In the genomic region with DNA sequence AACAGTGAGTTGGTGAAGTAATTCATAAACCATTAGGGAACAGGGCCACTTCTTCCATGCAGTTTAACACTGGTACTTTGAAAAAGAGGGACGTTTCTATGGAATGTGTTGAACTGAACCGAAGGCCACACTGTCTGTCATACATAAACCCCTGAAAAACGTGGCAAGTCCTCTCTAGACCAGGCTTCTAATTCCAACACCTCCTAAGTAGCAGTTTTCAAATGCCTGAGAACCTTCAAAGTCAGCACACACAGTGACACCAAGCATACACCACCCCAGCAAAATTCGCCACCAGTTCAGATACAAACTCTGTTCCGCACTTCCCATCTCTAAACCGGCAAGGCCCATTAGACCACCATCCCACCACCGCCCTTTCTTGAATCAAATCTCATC, we compare ENCODE assay signal across 8 mouse cellular contexts. TPM values are rescaled to one million over a fixed set of nuclear protein-coding genes. Genes with fewer than 3 reads are reported as not detected.
DNase-seq lines count a peak whose midpoint lies in the region; ATAC-seq and TF ChIP-seq lines count a peak whose summit lies in the region.

No protein-coding gene starts in this region.

- no peak for TF ChIP-seq CTCF in kidney, adult 2 months (conservative IDR thresholded peaks at IDR 0.05; ENCODE audit: insufficient read depth, insufficient read length, low read depth, low read length)

- no peaks in the 10 kb centered on the region for H3K27me3 ChIP-seq in kidney, adult 2 months (replicated peaks; ENCODE audit: control insufficient read depth, insufficient read depth, low read length)
- H3K27me3 ChIP-seq in hindbrain, embryonic 10.5 days (ENCODE audit: insufficient read depth, poor library complexity, severe bottlenecking): no peaks in the 10 kb centered on the region
- H3K27me3 ChIP-seq in midbrain, embryonic 12.5 days: no peaks in the 10 kb centered on the region

- peak overlapping the region; percentile 84 for H3K4me2 ChIP-seq in midbrain, embryonic 12.5 days (replicated peaks)

- DNase-seq in kidney, adult 2 months: no peak
- DNase-seq in kidney, adult 11 months: no peak
- peak; percentile 18 for DNase-seq in MEL-GATA-1-ER (ENCODE audit: extremely low read depth, low read depth)
- DNase-seq in hindbrain, embryonic 10.5 days (ENCODE audit: low spot score): no peak
- no peak for DNase-seq in cerebellum, postnatal 4 days (ENCODE audit: low spot score in 2 of 2)
- no peak for DNase-seq in layer of hippocampus, adult 18-20 months (ENCODE audit: low spot score in 2 of 2)
- DNase-seq in right cerebral cortex, postnatal 25 days: no peak

- no peaks in the 10 kb centered on the region for H3K9me3 ChIP-seq in hindbrain, embryonic 10.5 days
- H3K9me3 ChIP-seq in midbrain, embryonic 12.5 days: no peaks in the 10 kb centered on the region

- ATAC-seq in midbrain, embryonic 12.5 days (ENCODE audit: low FRiP score, low read depth): no peak

- no peak for TF ChIP-seq POLR2A in kidney, adult 2 months (IDR thresholded peaks at IDR 0.05; ENCODE audit: low read depth, low read length)

- peak overlapping the region; percentile 91 for H3K9ac ChIP-seq in midbrain, embryonic 12.5 days (replicated peaks)

- H3K4me3 ChIP-seq in kidney, adult 2 months (ENCODE audit: insufficient read depth, low read depth, low read length): peak overlapping the region; percentile 89
- H3K4me3 ChIP-seq in hindbrain, embryonic 10.5 days: peak overlapping the region; percentile 97
- H3K4me3 ChIP-seq in midbrain, embryonic 12.5 days: peak overlapping the region; percentile 88

- peaks cover 6% of the 10 kb centered on the region for H3K4me1 ChIP-seq in kidney, adult 2 months (ENCODE audit: control insufficient read depth, insufficient read depth, low read length)
- peaks cover 27% of the 10 kb centered on the region for H3K4me1 ChIP-seq in hindbrain, embryonic 10.5 days (replicated peaks)
- H3K4me1 ChIP-seq in midbrain, embryonic 12.5 days: peaks cover 22% of the 10 kb centered on the region

- no peaks in the 10 kb centered on the region for H3K36me3 ChIP-seq in kidney, adult 2 months (ENCODE audit: control insufficient read depth, insufficient read depth, low read length)
- peaks cover 41% of the 10 kb centered on the region for H3K36me3 ChIP-seq in hindbrain, embryonic 10.5 days
- H3K36me3 ChIP-seq in midbrain, embryonic 12.5 days: peaks cover 31% of the 10 kb centered on the region

- H3K27ac ChIP-seq in kidney, adult 2 months (ENCODE audit: insufficient read depth, low read depth, low read length): peak overlapping the region; percentile 24
- H3K27ac ChIP-seq in hindbrain, embryonic 10.5 days: peak overlapping the region; percentile 97
- H3K27ac ChIP-seq in midbrain, embryonic 12.5 days (replicated peaks): peak overlapping the region; percentile 94

- WGBS in kidney, adult 2 months: 2% methylated on average over 7 of the region's 7 CpGs
- 9% methylated on average over 7 of the region's 7 CpGs for WGBS in hindbrain, embryonic 10.5 days
- WGBS in midbrain, embryonic 12.5 days: 8% methylated on average over 7 of the region's 7 CpGs

RNA-seq across cellular contexts. Expression of gene Lsm12, which starts 0.8 kb away (rescaled TPM):
- 33.0 and 39.6 TPM in 2 replicates for polyA plus RNA-seq in kidney, adult 2 months (2012; rRNA removed)
- polyA plus RNA-seq in hindbrain, embryonic 10.5 days (2016; fragmentation: Nextera tagmentation; extraction: Ambion mirVana): 119 and 148 TPM in 2 replicates
- 112 and 119 TPM in 2 replicates for polyA plus RNA-seq in midbrain, embryonic 12.5 days (2016; fragmentation: Nextera tagmentation; extraction: Ambion mirVana)
- 10 to 100 TPM; 59.3 to 59.4 TPM for total RNA-seq in layer of hippocampus, adult 18-20 months (2021)

RNA-seq across cellular contexts. Expression of gene G6pc3, which starts 5.2 kb away (rescaled TPM):
- 127 and 138 TPM in 2 replicates for polyA plus RNA-seq in kidney, adult 2 months (2012; rRNA removed)
- 32.3 and 37.8 TPM in 2 replicates for polyA plus RNA-seq in hindbrain, embryonic 10.5 days (2016; fragmentation: Nextera tagmentation; extraction: Ambion mirVana)
- polyA plus RNA-seq in midbrain, embryonic 12.5 days (2016; fragmentation: Nextera tagmentation; extraction: Ambion mirVana): 27.6 and 29.7 TPM in 2 replicates
- 10 to 100 TPM; 61.0 to 65.1 TPM for total RNA-seq in layer of hippocampus, adult 18-20 months (2021)

RNA-seq across cellular contexts. Expression of gene Tmem101, which starts 28.0 kb away (rescaled TPM):
- 17.7 and 18.3 TPM in 2 replicates for polyA plus RNA-seq in kidney, adult 2 months (2012; rRNA removed)
- 36.1 and 41.2 TPM in 2 replicates for polyA plus RNA-seq in hindbrain, embryonic 10.5 days (2016; fragmentation: Nextera tagmentation; extraction: Ambion mirVana)
- polyA plus RNA-seq in midbrain, embryonic 12.5 days (2016; fragmentation: Nextera tagmentation; extraction: Ambion mirVana): 33.9 and 38.5 TPM in 2 replicates
- 10 to 100 TPM; 25.0 to 27.2 TPM for total RNA-seq in layer of hippocampus, adult 18-20 months (2021)

RNA-seq across cellular contexts. Expression of gene Nags, which starts 38.9 kb away (rescaled TPM):
- 0.23 and 0.39 TPM in 2 replicates for polyA plus RNA-seq in kidney, adult 2 months (2012; rRNA removed)
- 0.10 TPM in 1 of 2 replicates, not detected in the other for polyA plus RNA-seq in hindbrain, embryonic 10.5 days (2016; fragmentation: Nextera tagmentation; extraction: Ambion mirVana)
- not detected in 2 replicates for polyA plus RNA-seq in midbrain, embryonic 12.5 days (2016; fragmentation: Nextera tagmentation; extraction: Ambion mirVana)
- not detected for total RNA-seq in layer of hippocampus, adult 18-20 months (2021)

RNA-seq across cellular contexts. Expression of gene Hdac5, which starts 45.7 kb away (rescaled TPM):
- 69.2 TPM in 2 replicates for polyA plus RNA-seq in kidney, adult 2 months (2012; rRNA removed)
- 70.3 and 101 TPM in 2 replicates for polyA plus RNA-seq in hindbrain, embryonic 10.5 days (2016; fragmentation: Nextera tagmentation; extraction: Ambion mirVana)
- 98.4 and 106 TPM in 2 replicates for polyA plus RNA-seq in midbrain, embryonic 12.5 days (2016; fragmentation: Nextera tagmentation; extraction: Ambion mirVana)
- 100 to 1,000 TPM; 258 to 266 TPM for total RNA-seq in layer of hippocampus, adult 18-20 months (2021)

Comparison
In these comparisons a context has a peak if more than half of its experiments do, and no peak if none do; other contexts are left out.
1. H3K27ac ChIP-seq: peak in every context shown above with its lines; median percentile 97 in hindbrain, embryonic 10.5 days; 94 in midbrain, embryonic 12.5 days; 24 in kidney, adult 2 months.